Mouse (Mus musculus) liver, embryonic 15.5 days (tissue): ENCODE measurements around the gene C9. TPM values are rescaled to one million over a fixed set of nuclear protein-coding genes. Genes with fewer than 3 reads are reported as not detected.
A peak's percentile ranks its signal among the peaks of the same experiment; 100 is the strongest.

Experiments
- ATAC-seq: fragments of 200-750 bp; cut with Nextera tagmentation; 2 replicates; pipeline ENCODE4 v1.8.0; 2017; ENCODE audit warnings: moderate number of reproducible peaks, mild to moderate bottlenecking, moderate library complexity; ENCODE audit not compliant: insufficient read depth
- H3K27ac ChIP-seq: fragments of 300-500 bp; sonication (generic); replicated peaks from 2 replicates; pipeline ENCODE4 v1.5.1; 2015; ENCODE audit warnings: mild to moderate bottlenecking, inconsistent platforms
- H3K27me3 ChIP-seq: fragments of 300-500 bp; sonication (generic); 2 replicates; pipeline ENCODE4 v1.6.1; 2015; ENCODE audit warnings: mild to moderate bottlenecking, inconsistent platforms
- H3K36me3 ChIP-seq: fragments of 300-500 bp; sonication (generic); replicated peaks from 2 replicates; pipeline ENCODE4 v1.6.1; 2015; ENCODE audit warnings: moderate library complexity, mild to moderate bottlenecking, inconsistent platforms
- H3K4me1 ChIP-seq: fragments of 300-500 bp; sonication (generic); replicated peaks from 2 replicates; pipeline ENCODE4 v1.6.1; 2015; ENCODE audit warnings: inconsistent platforms
- H3K4me2 ChIP-seq: fragments of 300-500 bp; sonication (generic); 2 replicates; pipeline ENCODE4 v1.6.1; 2015; ENCODE audit warnings: moderate library complexity, mild to moderate bottlenecking, inconsistent platforms
- H3K4me3 ChIP-seq: fragments of 300-500 bp; sonication (generic); replicated peaks from 2 replicates; pipeline ENCODE4 v1.5.1; 2015; ENCODE audit warnings: mild to moderate bottlenecking, inconsistent platforms
- H3K9ac ChIP-seq: fragments of 300-500 bp; sonication (generic); 2 replicates; pipeline ENCODE4 v1.6.1; 2015; ENCODE audit warnings: moderate library complexity, mild to moderate bottlenecking, inconsistent platforms
- H3K9me3 ChIP-seq: fragments of 300-500 bp; sonication (generic); replicated peaks from 2 replicates; pipeline ENCODE4 v1.6.1; 2016; ENCODE audit warnings: inconsistent platforms
- WGBS: fragments of 180-500 bp; shearing (Covaris S2); methylation state at CpG from one replicate; pipeline ENCODE4 v1.1.7; 2015; ENCODE audit warnings: mixed read lengths; ENCODE audit not compliant: insufficient replicate concordance; 5-methylcytosine and 5-hydroxymethylcytosine counted together
- polyA plus RNA-seq: library from polyadenylated mRNA; unstranded; fragments of >200 nt; fragmentation: Nextera tagmentation; extraction: Ambion mirVana; gene quantifications from 2 replicates; pipeline ENCODE4 v1.2.1, GENCODE M21; 2015

Gene C9
- polyA plus RNA-seq = 6.2 and 7.7 TPM in 2 replicates

- no peaks in the 10 kb centered on the region for H3K4me1 ChIP-seq
- H3K27ac ChIP-seq = no peak within 1 kb of the TSS
- no peak for ATAC-seq
- 53% methylated on average over 2 of the region's 2 CpGs for WGBS
- H3K4me3 ChIP-seq = no peak within 1 kb of the TSS
- 0 out of 2 replicates have a peak within 1 kb of the TSS, but pooled peaks have one; percentile 11 for H3K4me2 ChIP-seq
- H3K9ac ChIP-seq = no peak within 1 kb of the TSS
- H3K9me3 ChIP-seq = no peaks in the 10 kb centered on the region
- no peaks in the 10 kb centered on the region for H3K36me3 ChIP-seq
- H3K27me3 ChIP-seq = no peaks in the 10 kb centered on the region
Measured at GRCm38 (mm10) chr15:6445135-6445534, at the start of gene C9. Gene C9, plus strand, starts transcription at chr15:6445327.

- H3K27ac ChIP-seq = no peak overlapping the region
- H3K4me2 ChIP-seq = no peak overlapping the region
- H3K27me3 ChIP-seq = no peaks in the 10 kb centered on the region
- H3K9ac ChIP-seq = no peak overlapping the region
- 65% methylated on average over 4 of the region's 4 CpGs for WGBS
- H3K4me1 ChIP-seq = no peaks in the 10 kb centered on the region
- no peak overlapping the region for H3K4me3 ChIP-seq
- H3K9me3 ChIP-seq = no peaks in the 10 kb centered on the region
- no peak for ATAC-seq
- no peaks in the 10 kb centered on the region for H3K36me3 ChIP-seq
Measured at GRCm38 (mm10) chr15:6398211-6398610, 46.9 kb upstream of the C9 start.

GRCm38 (mm10) chr15:6398881-6399280, 46.2 kb upstream of the C9 start:
- Histone ChIP-seq H3K9ac (no peak overlapping the region), H3K27me3 (no peaks in the 10 kb centered on the region), H3K36me3 (no peaks in the 10 kb centered on the region), H3K27ac (no peak overlapping the region), H3K4me2 (no peak overlapping the region), H3K4me1 (no peaks in the 10 kb centered on the region), H3K4me3 (no peak overlapping the region), H3K9me3 (no peaks in the 10 kb centered on the region)
- ATAC-seq = no peak
- WGBS = 67% methylated on average over 6 of the region's 6 CpGs

- no peak for ATAC-seq
- Histone ChIP-seq H3K4me3 (no peak overlapping the region), H3K4me2 (no peak overlapping the region), H3K27ac (no peak overlapping the region), H3K9ac (no peak overlapping the region), H3K36me3 (no peaks in the 10 kb centered on the region), H3K27me3 (no peaks in the 10 kb centered on the region), H3K9me3 (no peaks in the 10 kb centered on the region), H3K4me1 (no peaks in the 10 kb centered on the region)
- WGBS = 63% methylated on average over 8 of the region's 8 CpGs
Measured at GRCm38 (mm10) chr15:6400115-6400514, 45.0 kb upstream of the C9 start.

- no peak for ATAC-seq
- Histone ChIP-seq H3K4me1 (no peaks in the 10 kb centered on the region), H3K9me3 (no peaks in the 10 kb centered on the region), H3K4me2 (no peak overlapping the region), H3K36me3 (no peaks in the 10 kb centered on the region), H3K27ac (no peak overlapping the region), H3K27me3 (no peaks in the 10 kb centered on the region), H3K9ac (no peak overlapping the region), H3K4me3 (no peak overlapping the region)
- 80% methylated on average over 2 of the region's 2 CpGs for WGBS
Measured at GRCm38 (mm10) chr15:6402433-6402832, 42.7 kb upstream of the C9 start.

GRCm38 (mm10) chr15:6404172-6404571, 41.0 kb upstream of the C9 start:
- WGBS = 61% methylated on average over 5 of the region's 5 CpGs
- no peak overlapping the region for H3K4me2 ChIP-seq
- no peaks in the 10 kb centered on the region for H3K36me3 ChIP-seq
- no peak overlapping the region for H3K9ac ChIP-seq
- H3K27me3 ChIP-seq = no peaks in the 10 kb centered on the region
- no peaks in the 10 kb centered on the region for H3K4me1 ChIP-seq
- H3K9me3 ChIP-seq = no peaks in the 10 kb centered on the region
- no peak overlapping the region for H3K4me3 ChIP-seq
- ATAC-seq = no peak
- H3K27ac ChIP-seq = no peak overlapping the region

- no peaks in the 10 kb centered on the region for H3K4me1 ChIP-seq
- H3K9ac ChIP-seq = no peak overlapping the region
- ATAC-seq = no peak
- no peaks in the 10 kb centered on the region for H3K36me3 ChIP-seq
- H3K4me3 ChIP-seq = no peak overlapping the region
- H3K27ac ChIP-seq = no peak overlapping the region
- no peaks in the 10 kb centered on the region for H3K9me3 ChIP-seq
- whole genome bisulfite sequencing = 57% methylated on average over 6 of the region's 6 CpGs
- H3K27me3 ChIP-seq = no peaks in the 10 kb centered on the region
- no peak overlapping the region for H3K4me2 ChIP-seq
Measured at GRCm38 (mm10) chr15:6406771-6407170, 38.4 kb upstream of the C9 start.

GRCm38 (mm10) chr15:6409031-6409430, 36.1 kb upstream of the C9 start:
- no peaks in the 10 kb centered on the region for H3K9me3 ChIP-seq
- no peak overlapping the region for H3K27ac ChIP-seq
- ATAC-seq = no peak
- WGBS = 61% methylated on average over 8 of the region's 8 CpGs
- no peak overlapping the region for H3K4me3 ChIP-seq
- H3K4me2 ChIP-seq = no peak overlapping the region
- no peak overlapping the region for H3K9ac ChIP-seq
- H3K36me3 ChIP-seq = no peaks in the 10 kb centered on the region
- H3K27me3 ChIP-seq = no peaks in the 10 kb centered on the region
- no peaks in the 10 kb centered on the region for H3K4me1 ChIP-seq

GRCm38 (mm10) chr15:6410161-6410560, 35.0 kb upstream of the C9 start:
- H3K27ac ChIP-seq = no peak overlapping the region
- H3K27me3 ChIP-seq = no peaks in the 10 kb centered on the region
- H3K9me3 ChIP-seq = no peaks in the 10 kb centered on the region
- no peaks in the 10 kb centered on the region for H3K4me1 ChIP-seq
- no peak overlapping the region for H3K4me3 ChIP-seq
- ATAC-seq = no peak
- 71% methylated on average over 3 of the region's 3 CpGs for WGBS
- no peaks in the 10 kb centered on the region for H3K36me3 ChIP-seq
- no peak overlapping the region for H3K4me2 ChIP-seq
- H3K9ac ChIP-seq = no peak overlapping the region

- Histone ChIP-seq H3K4me1 (no peaks in the 10 kb centered on the region), H3K4me3 (no peak overlapping the region), H3K36me3 (no peaks in the 10 kb centered on the region), H3K27ac (no peak overlapping the region), H3K9ac (no peak overlapping the region), H3K9me3 (no peaks in the 10 kb centered on the region), H3K27me3 (no peaks in the 10 kb centered on the region), H3K4me2 (no peak overlapping the region)
- WGBS = 55% methylated on average over 6 of the region's 6 CpGs
- no peak for ATAC-seq
Measured at GRCm38 (mm10) chr15:6411334-6411733, 33.8 kb upstream of the C9 start.

- Histone ChIP-seq H3K27me3 (no peaks in the 10 kb centered on the region), H3K36me3 (no peaks in the 10 kb centered on the region), H3K4me2 (no peak overlapping the region), H3K9me3 (no peaks in the 10 kb centered on the region), H3K27ac (no peak overlapping the region), H3K9ac (no peak overlapping the region), H3K4me3 (no peak overlapping the region), H3K4me1 (no peaks in the 10 kb centered on the region)
- no peak for ATAC-seq
- 47% methylated on average over 5 of the region's 5 CpGs for WGBS
Measured at GRCm38 (mm10) chr15:6415317-6415716, 29.8 kb upstream of the C9 start.

- no peaks in the 10 kb centered on the region for H3K4me1 ChIP-seq
- no peak overlapping the region for H3K4me2 ChIP-seq
- no peaks in the 10 kb centered on the region for H3K36me3 ChIP-seq
- H3K9ac ChIP-seq = no peak overlapping the region
- no peaks in the 10 kb centered on the region for H3K9me3 ChIP-seq
- H3K27ac ChIP-seq = no peak overlapping the region
- 70% methylated on average over 7 of the region's 7 CpGs for whole genome bisulfite sequencing
- no peaks in the 10 kb centered on the region for H3K27me3 ChIP-seq
- no peak for ATAC-seq
- no peak overlapping the region for H3K4me3 ChIP-seq
Measured at GRCm38 (mm10) chr15:6431777-6432176, 13.3 kb upstream of the C9 start.
